Mouse (Mus musculus) hindbrain, embryonic 10.5 days (tissue): ENCODE data around the gene Endou. TPM values are rescaled to one million over a fixed set of nuclear protein-coding genes. Genes with fewer than 3 reads are reported as not detected.
A peak's percentile ranks its signal among the peaks of the same experiment; 100 is the strongest.

ENCODE experiments used
- DNase-seq: peaks from one replicate; pipeline ENCODE4 v3.0.0-alpha.2; 2017; ENCODE audit warnings: low spot score
- H3K27ac ChIP-seq: fragments of 300-500 bp; sonication (generic); 2 replicates; pipeline ENCODE4 v1.5.1; 2016; ENCODE audit warnings: mild to moderate bottlenecking, moderate library complexity
- H3K27me3 ChIP-seq: fragments of 300-500 bp; sonication (generic); 2 replicates; pipeline ENCODE4 v1.6.1; 2016; ENCODE audit warnings: mild to moderate bottlenecking; ENCODE audit not compliant: poor library complexity, insufficient read depth, severe bottlenecking
- H3K36me3 ChIP-seq: fragments of 300-500 bp; sonication (generic); 2 replicates; pipeline ENCODE4 v1.6.1; 2016; ENCODE audit warnings: mild to moderate bottlenecking, moderate library complexity
- H3K4me1 ChIP-seq: fragments of 300-500 bp; sonication (generic); replicated peaks from 2 replicates; pipeline ENCODE4 v1.6.1; 2016; ENCODE audit warnings: mild to moderate bottlenecking
- H3K4me3 ChIP-seq: fragments of 300-500 bp; sonication (generic); 2 replicates; pipeline ENCODE4 v1.5.1; 2016; ENCODE audit warnings: mild to moderate bottlenecking, moderate library complexity
- H3K9me3 ChIP-seq: fragments of 300-500 bp; sonication (generic); 2 replicates; pipeline ENCODE4 v1.6.1; 2016; ENCODE audit warnings: mild to moderate bottlenecking, moderate library complexity
- WGBS: fragments of 180-500 bp; shearing (Covaris S2); methylation state at CpG from one replicate; pipeline ENCODE4 v1.1.7; 2016; 5-methylcytosine and 5-hydroxymethylcytosine counted together
- polyA plus RNA-seq: library from polyadenylated mRNA; unstranded; fragments of >200 nt; fragmentation: Nextera tagmentation; extraction: Ambion mirVana; gene quantifications from 2 replicates; pipeline ENCODE4 v1.2.1, GENCODE M21; 2016

Gene Endou
- polyA plus RNA-seq, 1 experiment from 2014 or later: 0.08 TPM

- H3K9me3 ChIP-seq: no peaks in the 10 kb centered on the region
- no peaks in the 10 kb centered on the region for H3K27me3 ChIP-seq
- no peak for DNase-seq
- H3K27ac ChIP-seq: no peak overlapping the region
- peaks cover 21% of the 10 kb centered on the region for H3K4me1 ChIP-seq
- no peaks in the 10 kb centered on the region for H3K36me3 ChIP-seq
- no peak overlapping the region for H3K4me3 ChIP-seq
- WGBS: 89% methylated on average over 12 of the region's 12 CpGs
Measured at GRCm38 (mm10) chr15:97741662-97742061, 10.5 kb upstream of the Endou start.

GRCm38 (mm10) chr15:97740283-97740732 lies 9.2 kb upstream of the Endou start:
- 88% methylated on average over 9 of the region's 9 CpGs for WGBS
- Histone ChIP-seq H3K27ac (no peak overlapping the region), H3K9me3 (no peaks in the 10 kb centered on the region), H3K27me3 (no peaks in the 10 kb centered on the region), H3K4me3 (no peak overlapping the region), H3K4me1 (peaks cover 17% of the 10 kb centered on the region), H3K36me3 (no peaks in the 10 kb centered on the region)
- DNase-seq: no peak

- H3K9me3 ChIP-seq: no peaks in the 10 kb centered on the region
- H3K36me3 ChIP-seq: no peaks in the 10 kb centered on the region
- no peak overlapping the region for H3K27ac ChIP-seq
- H3K4me1 ChIP-seq: 0 out of 2 replicates have a peak, but pooled peaks cover 5% of the 10 kb centered on the region
- H3K4me3 ChIP-seq: no peak overlapping the region
- WGBS: 93% methylated on average over 7 of the region's 7 CpGs
- H3K27me3 ChIP-seq: no peaks in the 10 kb centered on the region
- DNase-seq: no peak
Measured at GRCm38 (mm10) chr15:97738923-97739322, 7.8 kb upstream of the Endou start.

- WGBS: 92% methylated on average over 11 of the region's 11 CpGs
Measured at GRCm38 (mm10) chr15:97731988-97732387, 849 bp upstream of the Endou start.

GRCm38 (mm10) chr15:97730365-97730764 lies 774 bp downstream of the Endou start:
- 0 out of 2 replicates have a peak, but pooled peaks cover 3% of the 10 kb centered on the region for H3K27me3 ChIP-seq
- no peaks in the 10 kb centered on the region for H3K36me3 ChIP-seq
- peaks cover 19% of the 10 kb centered on the region; the same call in 1 of the 2 replicates for H3K4me1 ChIP-seq
- H3K27ac ChIP-seq: no peak overlapping the region; the same call in 1 of the 2 replicates
- H3K4me3 ChIP-seq: no peak overlapping the region
- DNase-seq: no peak
- peaks cover 9% of the 10 kb centered on the region; the same call in 1 of the 2 replicates for H3K9me3 ChIP-seq
- 62% methylated on average over 6 of the region's 6 CpGs for WGBS

More at GRCm38 (mm10) chr15:97731988-97732387, 849 bp upstream of the Endou start:
- no peak overlapping the region for H3K4me3 ChIP-seq
- H3K27ac ChIP-seq: no peak overlapping the region
- 0 out of 2 replicates have a peak, but pooled peaks cover 3% of the 10 kb centered on the region for H3K27me3 ChIP-seq
- DNase-seq: no peak
- peaks cover 9% of the 10 kb centered on the region; the same call in 1 of the 2 replicates for H3K9me3 ChIP-seq
- H3K36me3 ChIP-seq: no peaks in the 10 kb centered on the region
- peaks cover 15% of the 10 kb centered on the region; the same call in 1 of the 2 replicates for H3K4me1 ChIP-seq

- H3K9me3 ChIP-seq: peaks cover 8% of the 10 kb centered on the region; the same call in 1 of the 2 replicates
- no peak for DNase-seq
- no peak overlapping the region for H3K4me3 ChIP-seq
- H3K4me1 ChIP-seq: peaks cover 19% of the 10 kb centered on the region; the same call in 1 of the 2 replicates
- H3K27ac ChIP-seq: peak overlapping the region; percentile 59; the same call in 1 of the 2 replicates
- 0 out of 2 replicates have a peak, but pooled peaks cover 3% of the 10 kb centered on the region for H3K27me3 ChIP-seq
- 67% methylated on average over 7 of the region's 7 CpGs for WGBS
- no peaks in the 10 kb centered on the region for H3K36me3 ChIP-seq
Measured at GRCm38 (mm10) chr15:97728804-97729203, 2.3 kb downstream of the Endou start.

- no peak for DNase-seq
- H3K9me3 ChIP-seq: peaks cover 4% of the 10 kb centered on the region; the same call in 1 of the 2 replicates
- 0 out of 2 replicates have a peak, but pooled peaks cover 3% of the 10 kb centered on the region for H3K27me3 ChIP-seq
- no peak overlapping the region for H3K27ac ChIP-seq
- WGBS: 92% methylated on average over 11 of the region's 11 CpGs
- H3K4me1 ChIP-seq: peaks cover 19% of the 10 kb centered on the region; the same call in 1 of the 2 replicates
- no peak overlapping the region for H3K4me3 ChIP-seq
- H3K36me3 ChIP-seq: no peaks in the 10 kb centered on the region
Measured at GRCm38 (mm10) chr15:97728394-97728793, 2.7 kb downstream of the Endou start.

GRCm38 (mm10) chr15:97727520-97727919 lies 3.6 kb downstream of the Endou start:
- H3K27me3 ChIP-seq: 0 out of 2 replicates have a peak, but pooled peaks cover 3% of the 10 kb centered on the region
- peaks cover 2% of the 10 kb centered on the region; the same call in 1 of the 2 replicates for H3K9me3 ChIP-seq
- H3K4me3 ChIP-seq: no peak overlapping the region
- peaks cover 19% of the 10 kb centered on the region; the same call in 1 of the 2 replicates for H3K4me1 ChIP-seq
- WGBS: 76% methylated on average over 5 of the region's 5 CpGs
- no peaks in the 10 kb centered on the region for H3K36me3 ChIP-seq
- H3K27ac ChIP-seq: no peak overlapping the region
- DNase-seq: no peak

- 0 out of 2 replicates have a peak, but pooled peaks cover 3% of the 10 kb centered on the region for H3K27me3 ChIP-seq
- no peak overlapping the region for H3K27ac ChIP-seq
- peaks cover 1% of the 10 kb centered on the region; the same call in 1 of the 2 replicates for H3K9me3 ChIP-seq
- H3K36me3 ChIP-seq: no peaks in the 10 kb centered on the region
- DNase-seq: no peak
- 83% methylated on average over 8 of the region's 8 CpGs for WGBS
- H3K4me3 ChIP-seq: no peak overlapping the region
- peaks cover 19% of the 10 kb centered on the region; the same call in 1 of the 2 replicates for H3K4me1 ChIP-seq
Measured at GRCm38 (mm10) chr15:97727048-97727447, 4.1 kb downstream of the Endou start.

- WGBS: 78% methylated on average over 13 of the region's 13 CpGs
- H3K4me1 ChIP-seq: peaks cover 21% of the 10 kb centered on the region
Measured at GRCm38 (mm10) chr15:97726310-97726709, 4.8 kb downstream of the Endou start.

GRCm38 (mm10) chr15:97725198-97725785 lies 5.8 kb downstream of the Endou start:
- Histone ChIP-seq H3K9me3 (no peaks in the 10 kb centered on the region), H3K27me3 (0 out of 2 replicates have a peak, but pooled peaks cover under 1% of the 10 kb centered on the region), H3K4me1 (peaks cover 23% of the 10 kb centered on the region), H3K4me3 (no peak overlapping the region), H3K27ac (no peak overlapping the region), H3K36me3 (no peaks in the 10 kb centered on the region)
- DNase-seq: no peak
- 83% methylated on average over 6 of the region's 6 CpGs for WGBS

More at GRCm38 (mm10) chr15:97726310-97726709, 4.8 kb downstream of the Endou start:
- Histone ChIP-seq H3K36me3 (no peaks in the 10 kb centered on the region), H3K9me3 (no peaks in the 10 kb centered on the region), H3K27me3 (0 out of 2 replicates have a peak, but pooled peaks cover 3% of the 10 kb centered on the region), H3K27ac (no peak overlapping the region), H3K4me3 (no peak overlapping the region)
- no peak for DNase-seq

- WGBS: 87% methylated on average over 17 of the region's 17 CpGs
- Histone ChIP-seq H3K9me3 (no peaks in the 10 kb centered on the region), H3K4me3 (no peak overlapping the region), H3K27ac (no peak overlapping the region), H3K27me3 (no peaks in the 10 kb centered on the region), H3K36me3 (no peaks in the 10 kb centered on the region), H3K4me1 (peaks cover 23% of the 10 kb centered on the region)
- no peak for DNase-seq
Measured at GRCm38 (mm10) chr15:97724346-97725197, 6.6 kb downstream of the Endou start.
